Mouse (Mus musculus) CH12.LX (cell line): Measurements from ENCODE around the gene Hsd17b14.

ENCODE experiments used
- CTCF ChIP-seq, 2 experiments: IDR thresholded peaks in 1 of 2; conservative IDR thresholded peaks in 1 of 2; 2 replicates each; pipeline ENCODE4 v1.5.1; 2011 to 2012; ENCODE audit warnings: low read depth in 2 of 2, low read length in 2 of 2, improper control_type of control experiment in 1 of 2, inconsistent platforms in 1 of 2, mild to moderate bottlenecking in 1 of 2, moderate library complexity in 1 of 2
- EP300 ChIP-seq: IDR thresholded peaks from 2 replicates; pipeline ENCODE4 v1.6.1; 2011; ENCODE audit warnings: low read length, improper control_type of control experiment
- MAFK ChIP-seq: IDR thresholded peaks from 2 replicates; pipeline ENCODE4 v1.6.1; 2011; ENCODE audit warnings: low read length, improper control_type of control experiment; ENCODE audit not compliant: insufficient replicate concordance

- TF ChIP-seq EP300 (no peak), MAFK (no peak), CTCF (conservative IDR thresholded peaks at IDR 0.05 in 1 of 2, IDR thresholded peaks at IDR 0.05 in 1 of 2; ENCODE audit: low read depth in 2 of 2, low read length in 2 of 2) (no peak)
Measured at GRCm38 (mm10) chr7:45530643-45531042, 24.1 kb upstream of the Hsd17b14 start.
